Mouse (Mus musculus) c-Kit-negative CD71-positive TER-119-positive erythroid progenitor cells, embryonic 14.5 days (primary cell): Measurements from ENCODE around the gene Adcy3.

ENCODE experiments used
- DNase-seq: peaks from one replicate; pipeline ENCODE4 v3.0.0-alpha.2; 2013; ENCODE audit warnings: low read depth, low spot score

The Adcy3 gene

DNA sequence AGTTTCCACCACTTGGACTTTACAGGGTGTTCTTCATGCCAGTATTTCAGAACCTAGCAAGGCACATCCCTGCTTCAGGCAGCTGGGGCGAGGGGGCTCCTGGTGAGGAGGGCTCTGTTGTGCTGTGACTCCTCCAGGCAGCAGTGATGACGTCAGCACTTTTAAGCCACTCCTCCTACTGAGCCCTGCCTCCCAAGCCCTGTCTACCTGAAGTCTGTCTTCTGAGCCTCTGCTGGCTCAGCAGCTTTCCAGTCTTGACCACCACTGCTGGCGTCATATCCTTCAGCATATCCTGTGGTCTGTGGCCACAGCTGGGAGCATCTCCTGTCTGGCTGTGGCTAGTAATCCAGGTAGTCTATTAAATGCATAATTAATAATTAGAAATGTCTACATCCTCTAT, 47.6 kb downstream of the Adcy3 start:
- DNase-seq, result no peak

DNA sequence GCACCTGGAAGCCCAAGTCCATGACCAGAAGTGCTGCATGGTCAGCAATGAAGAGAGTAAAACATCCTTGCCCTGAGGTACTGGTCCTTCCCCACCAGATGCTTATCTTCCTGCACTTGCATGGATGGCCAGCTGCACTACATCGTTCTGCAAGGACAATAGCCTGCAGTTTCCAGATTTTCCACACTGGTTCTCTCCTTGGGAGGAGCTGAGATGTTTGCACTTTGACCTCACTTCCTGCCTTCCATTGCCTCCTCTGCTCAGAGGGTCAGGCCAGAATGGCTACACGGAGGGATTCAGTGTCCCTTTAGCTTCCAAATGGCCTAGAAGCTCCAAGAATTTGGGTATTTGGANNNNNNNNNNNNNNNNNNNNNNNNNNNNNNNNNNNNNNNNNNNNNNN, 51.7 kb downstream of the Adcy3 start:
- no peak for DNase-seq

- DNase-seq, result no peak
These were observed 55.5 kb downstream of the Adcy3 start for GRCm38 (mm10) chr12:4188171-4189059.

DNA sequence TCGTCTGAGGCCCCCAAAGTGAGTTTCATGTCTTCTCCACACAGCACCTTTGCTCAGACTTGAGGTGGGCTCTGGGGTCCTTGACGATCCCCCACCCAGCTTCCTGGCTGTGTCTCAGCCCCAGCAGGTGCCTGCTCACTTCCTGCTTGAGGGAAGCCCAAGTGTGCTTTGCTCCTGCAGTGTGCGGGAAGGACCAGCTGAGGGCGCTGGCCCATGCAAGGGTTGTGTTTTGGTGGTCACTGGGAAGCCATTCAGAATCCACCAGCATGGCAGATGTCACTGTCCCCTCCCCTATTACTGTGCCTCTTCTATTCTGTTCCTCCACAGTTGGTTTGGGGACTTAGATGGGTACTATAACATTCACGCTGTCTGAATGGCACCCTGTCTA, 56.2 kb downstream of the Adcy3 start:
- no peak for DNase-seq

GRCm38 (mm10) chr12:4192514-4192913, 59.6 kb downstream of the Adcy3 start:
- DNase-seq, result no peak

DNA sequence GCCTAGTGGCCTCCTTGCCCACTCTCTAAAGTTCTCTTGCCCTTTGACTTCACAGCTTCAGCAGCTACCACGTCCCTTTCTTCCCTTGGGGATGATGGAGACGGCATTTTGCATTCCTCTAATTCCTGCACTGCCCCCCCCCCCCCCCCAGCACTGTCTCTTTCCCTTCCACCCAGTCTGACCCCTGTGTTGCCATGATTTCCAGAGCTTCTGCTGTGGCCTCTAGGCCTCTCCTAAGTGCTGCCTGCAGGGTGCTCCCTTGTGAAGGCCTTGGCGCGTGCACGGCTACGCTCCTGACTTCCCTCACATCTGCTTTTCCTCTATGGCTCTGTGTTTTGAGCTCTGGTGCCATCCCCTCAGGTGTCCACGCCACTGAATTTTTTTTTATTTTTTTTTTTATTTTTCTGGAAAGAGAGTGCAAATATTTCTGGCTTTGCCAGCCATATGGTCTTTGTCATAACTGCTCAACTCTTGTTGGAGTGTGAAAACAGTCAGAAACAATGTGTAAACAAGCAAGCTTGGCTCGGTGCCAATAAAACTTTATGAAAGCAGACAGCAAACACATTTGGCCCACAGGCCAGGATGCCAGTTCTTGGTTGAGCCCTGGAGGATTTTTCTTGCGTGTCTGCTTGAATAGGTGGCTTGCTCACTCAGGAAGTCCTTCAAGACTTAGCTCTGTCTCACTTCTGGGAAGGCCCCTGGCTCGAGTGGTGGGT, 60.3 kb downstream of the Adcy3 start:
- no peak for DNase-seq

- no peak for DNase-seq
These were observed 61.7 kb downstream of the Adcy3 start for GRCm38 (mm10) chr12:4194643-4195042.

GRCm38 (mm10) chr12:4198702-4199101, 65.8 kb downstream of the Adcy3 start:
- no peak for DNase-seq

- no peak for DNase-seq
These were observed 66.4 kb downstream of the Adcy3 start for GRCm38 (mm10) chr12:4199271-4199670.

- no peak for DNase-seq
These were observed 68.7 kb downstream of the Adcy3 start for GRCm38 (mm10) chr12:4201454-4202200.

GRCm38 (mm10) chr12:4202206-4202605, 69.3 kb downstream of the Adcy3 start:
- no peak for DNase-seq

- no peak for DNase-seq
These were observed 73.2 kb downstream of the Adcy3 start for GRCm38 (mm10) chr12:4206106-4206505.

- DNase-seq, result no peak
These were observed 75.7 kb downstream of the Adcy3 start for GRCm38 (mm10) chr12:4208405-4209133.

- DNase-seq, result no peak
These were observed 76.3 kb downstream of the Adcy3 start for GRCm38 (mm10) chr12:4209196-4209595.

GRCm38 (mm10) chr12:4211174-4211573, 78.3 kb downstream of the Adcy3 start:
- no peak for DNase-seq

DNA sequence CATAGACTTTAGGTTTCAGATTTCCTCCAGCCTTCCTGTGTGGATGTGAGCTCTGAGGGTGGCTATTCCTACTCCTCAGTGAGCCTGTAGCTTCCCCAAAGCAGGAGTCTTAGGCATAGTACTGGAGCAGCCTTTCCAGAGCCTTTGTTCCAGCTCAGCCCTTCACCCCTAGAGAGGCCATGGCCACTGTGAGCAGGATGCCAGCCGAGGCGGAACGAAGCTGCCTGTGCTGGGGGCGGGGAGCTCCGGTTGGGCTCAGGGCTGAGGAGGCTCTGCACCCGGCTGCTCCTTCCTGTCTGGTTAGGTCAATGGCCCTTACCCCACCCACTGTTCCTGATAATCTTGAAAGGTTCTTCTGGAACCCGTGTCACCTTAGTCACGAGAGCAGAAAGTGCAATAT, 80.0 kb downstream of the Adcy3 start:
- no peak for DNase-seq

DNA sequence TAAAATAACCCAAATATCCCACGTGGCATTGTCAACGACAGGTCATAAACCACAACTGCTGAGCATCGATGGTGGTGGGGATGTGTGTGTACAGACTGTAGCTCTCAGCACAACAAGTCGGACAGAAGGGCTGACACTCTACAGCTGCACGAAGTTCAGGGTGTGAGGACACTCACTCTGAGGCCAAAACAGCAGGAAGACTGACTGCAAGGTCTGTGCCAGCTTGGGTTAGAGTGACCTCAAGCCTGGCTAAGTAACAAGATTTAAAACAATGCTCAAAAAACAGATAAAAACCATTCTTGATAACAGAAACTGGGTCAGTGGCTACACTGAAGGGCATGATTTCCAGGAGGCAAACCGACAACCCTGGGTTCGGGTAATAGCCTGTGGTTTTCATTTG, 97.3 kb downstream of the Adcy3 start:
- no peak for DNase-seq

GRCm38 (mm10) chr12:4232777-4233176, 99.9 kb downstream of the Adcy3 start:
- DNase-seq, result no peak

- DNase-seq, result peak; percentile 77
These were observed 100.9 kb downstream of the Adcy3 start, which contains the start of the genes Ptrhd1 and Cenpo for GRCm38 (mm10) chr12:4233572-4234508. Gene Ptrhd1 (plus strand): TSS chr12:4234027. Gene Cenpo (minus strand): TSS chr12:4234294.

DNA sequence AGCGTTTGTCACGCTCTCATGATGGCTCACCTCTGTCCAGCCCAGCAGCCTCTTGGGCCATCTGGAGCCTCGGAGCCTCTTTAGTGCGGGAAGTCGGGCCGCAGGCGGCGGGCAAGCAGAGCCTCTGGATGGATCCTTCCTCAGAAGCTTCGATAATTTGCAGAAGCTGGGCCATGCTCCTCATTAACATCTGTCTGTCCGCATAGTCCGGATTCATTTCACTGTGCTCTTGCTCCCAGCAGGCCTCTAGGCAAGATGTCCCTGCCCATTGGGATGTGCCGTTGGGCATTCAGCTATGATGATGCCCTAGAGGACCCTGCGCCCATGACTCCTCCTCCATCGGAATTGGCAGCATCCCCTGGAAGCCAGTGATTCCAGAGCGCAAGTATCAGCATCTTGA, 104.6 kb downstream of the Adcy3 start:
- DNase-seq, result no peak
